Mouse (Mus musculus) testis, adult 2 months (tissue): ENCODE data around the gene Rpl3. TPM values are rescaled to one million over a fixed set of nuclear protein-coding genes. Genes with fewer than 3 reads are reported as not detected.

ENCODE experiments used
- H3K27ac ChIP-seq: fragments of 200-500 bp; 2 replicates; pipeline ENCODE4 v1.5.1; 2012; ENCODE audit warnings: low read depth, low read length; ENCODE audit not compliant: control insufficient read depth, insufficient read depth
- H3K27me3 ChIP-seq: fragments of 200-500 bp; 2 replicates; pipeline ENCODE4 v1.6.1; 2012; ENCODE audit warnings: mild to moderate bottlenecking, low read length, moderate library complexity; ENCODE audit not compliant: control insufficient read depth, insufficient read depth
- H3K36me3 ChIP-seq: fragments of 200-500 bp; 2 replicates; pipeline ENCODE4 v1.6.1; 2012; ENCODE audit warnings: mild to moderate bottlenecking, low read length; ENCODE audit not compliant: control insufficient read depth, insufficient read depth
- H3K4me1 ChIP-seq: fragments of 200-500 bp; 2 replicates; pipeline ENCODE4 v1.6.1; 2012; ENCODE audit warnings: low read length; ENCODE audit not compliant: control insufficient read depth, insufficient read depth
- H3K4me3 ChIP-seq: fragments of 200-500 bp; 2 replicates; pipeline ENCODE4 v1.5.1; 2012; ENCODE audit warnings: low read depth, mild to moderate bottlenecking, low read length, moderate library complexity, mixed read lengths; ENCODE audit not compliant: control insufficient read depth
- CTCF ChIP-seq: fragments of 200-500 bp; IDR thresholded peaks from 2 replicates; pipeline ENCODE4 v1.5.1; 2012; ENCODE audit warnings: low read depth, mild to moderate bottlenecking, inconsistent platforms, low read length, moderate library complexity; ENCODE audit not compliant: control insufficient read depth, insufficient read depth, insufficient replicate concordance
- POLR2A ChIP-seq: fragments of 200-500 bp; IDR thresholded peaks from 2 replicates; pipeline ENCODE4 v1.6.1; 2012; ENCODE audit warnings: low read depth, mild to moderate bottlenecking, inconsistent platforms, low read length, moderate library complexity; ENCODE audit not compliant: control insufficient read depth
- polyA plus RNA-seq: library from polyadenylated mRNA; depleted of rRNA; stranded (reverse); fragments of >200 nt; gene quantifications from 2 replicates; pipeline ENCODE4 v1.2.3, GENCODE M21; 2012

Rpl3 gene
- polyA plus RNA-seq, 1 experiment = 122 TPM

DNA sequence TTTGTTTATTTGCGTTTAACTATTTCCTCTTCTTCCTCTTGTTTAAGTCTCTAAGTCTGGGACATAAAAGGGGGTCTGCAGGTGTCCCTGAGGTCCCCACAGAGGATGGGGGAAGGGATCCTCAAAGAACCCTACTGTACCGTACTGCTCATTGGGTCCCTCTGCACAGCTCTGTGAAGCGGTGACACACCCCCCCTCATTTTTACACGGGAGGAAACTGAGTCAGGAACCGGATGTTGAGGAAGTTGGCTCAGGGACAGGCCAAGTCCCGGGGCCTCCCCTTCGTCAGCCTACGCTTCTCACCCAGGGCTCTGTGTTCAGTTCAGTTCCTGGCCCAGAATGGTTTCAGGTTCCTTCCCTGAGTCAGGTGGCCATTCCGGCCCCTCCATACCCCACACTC, 39.9 kb downstream of the Rpl3 start:
- H3K27me3 ChIP-seq = no peaks in the 10 kb centered on the region
- H3K4me3 ChIP-seq = no peak overlapping the region
- no peaks in the 10 kb centered on the region; the same call in 1 of the 2 replicates for H3K4me1 ChIP-seq
- no peak overlapping the region for H3K27ac ChIP-seq
- no peaks in the 10 kb centered on the region for H3K36me3 ChIP-seq
- TF ChIP-seq CTCF = no peak
- TF ChIP-seq POLR2A = no peak

GRCm38 (mm10) chr15:80051092-80051761, 40.4 kb downstream of the Rpl3 start:
- TF ChIP-seq CTCF = no peak
- TF ChIP-seq POLR2A = no peak
- H3K27ac ChIP-seq = no peak overlapping the region

GRCm38 (mm10) chr15:80050093-80050492, 41.6 kb downstream of the Rpl3 start:
- H3K36me3 ChIP-seq = no peaks in the 10 kb centered on the region
- TF ChIP-seq POLR2A = no peak
- no peak for TF ChIP-seq CTCF
- H3K27me3 ChIP-seq = no peaks in the 10 kb centered on the region
- no peaks in the 10 kb centered on the region; the same call in 1 of the 2 replicates for H3K4me1 ChIP-seq
- H3K27ac ChIP-seq = no peak overlapping the region
- no peak overlapping the region for H3K4me3 ChIP-seq

More at GRCm38 (mm10) chr15:80051092-80051761, 40.4 kb downstream of the Rpl3 start:
- Histone ChIP-seq H3K27me3 (no peaks in the 10 kb centered on the region), H3K36me3 (no peaks in the 10 kb centered on the region), H3K4me1 (no peaks in the 10 kb centered on the region; the same call in 1 of the 2 replicates), H3K4me3 (no peak overlapping the region)

DNA sequence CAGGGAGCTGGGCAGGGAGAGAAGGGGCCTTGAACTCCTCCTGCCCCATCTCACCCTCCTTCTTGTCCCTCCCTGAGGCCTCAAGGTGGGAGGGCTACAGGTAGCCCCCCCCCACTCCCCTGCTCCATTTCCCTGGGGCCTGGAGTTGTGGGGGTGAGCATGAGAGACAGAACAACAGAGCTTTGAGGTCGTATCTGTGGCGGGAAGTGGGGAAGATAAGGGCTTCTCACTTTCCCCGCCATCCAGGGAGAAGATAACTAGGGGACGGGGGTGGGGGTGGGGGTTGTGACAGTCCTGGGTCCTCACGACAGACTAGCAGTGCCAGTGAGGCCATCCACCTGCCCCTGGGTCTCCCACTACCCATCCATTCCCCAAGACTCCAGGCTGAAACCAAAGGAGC, 43.7 kb downstream of the Rpl3 start:
- TF ChIP-seq CTCF (no peak), POLR2A (no peak)
- no peak overlapping the region for H3K4me3 ChIP-seq
- no peaks in the 10 kb centered on the region; the same call in 1 of the 2 replicates for H3K4me1 ChIP-seq
- no peaks in the 10 kb centered on the region for H3K27me3 ChIP-seq
- H3K27ac ChIP-seq = no peak overlapping the region
- no peaks in the 10 kb centered on the region for H3K36me3 ChIP-seq

- Histone ChIP-seq H3K4me1 (no peaks in the 10 kb centered on the region; the same call in 1 of the 2 replicates), H3K27me3 (no peaks in the 10 kb centered on the region), H3K36me3 (no peaks in the 10 kb centered on the region), H3K4me3 (no peak overlapping the region), H3K27ac (no peak overlapping the region)
- TF ChIP-seq POLR2A (no peak), CTCF (no peak)
Observed at GRCm38 (mm10) chr15:80047242-80047641, 44.4 kb downstream of the Rpl3 start.

DNA sequence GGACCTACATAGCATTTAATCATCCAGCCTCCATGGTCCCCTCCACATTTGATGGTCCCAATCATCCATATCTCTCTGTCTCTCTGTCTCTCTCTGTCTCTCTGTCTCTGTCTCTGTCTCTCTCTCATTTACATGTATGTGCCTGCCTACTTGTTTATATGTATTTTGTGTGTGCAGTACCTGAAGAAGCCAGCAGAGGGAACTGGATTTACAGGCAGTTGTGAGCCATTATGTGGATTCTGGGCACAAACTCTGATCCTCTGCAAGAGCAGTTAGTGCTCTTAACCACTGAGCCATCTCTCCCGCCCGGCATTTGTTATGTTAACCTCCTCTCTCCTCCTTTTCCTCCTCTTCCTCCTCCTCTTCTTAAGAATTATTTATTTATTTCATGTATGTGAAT, 45.9 kb downstream of the Rpl3 start:
- H3K27me3 ChIP-seq = no peaks in the 10 kb centered on the region
- no peaks in the 10 kb centered on the region; the same call in 1 of the 2 replicates for H3K4me1 ChIP-seq
- H3K4me3 ChIP-seq = no peak overlapping the region
- no peak for TF ChIP-seq CTCF
- TF ChIP-seq POLR2A = no peak
- no peak overlapping the region for H3K27ac ChIP-seq
- H3K36me3 ChIP-seq = no peaks in the 10 kb centered on the region

DNA sequence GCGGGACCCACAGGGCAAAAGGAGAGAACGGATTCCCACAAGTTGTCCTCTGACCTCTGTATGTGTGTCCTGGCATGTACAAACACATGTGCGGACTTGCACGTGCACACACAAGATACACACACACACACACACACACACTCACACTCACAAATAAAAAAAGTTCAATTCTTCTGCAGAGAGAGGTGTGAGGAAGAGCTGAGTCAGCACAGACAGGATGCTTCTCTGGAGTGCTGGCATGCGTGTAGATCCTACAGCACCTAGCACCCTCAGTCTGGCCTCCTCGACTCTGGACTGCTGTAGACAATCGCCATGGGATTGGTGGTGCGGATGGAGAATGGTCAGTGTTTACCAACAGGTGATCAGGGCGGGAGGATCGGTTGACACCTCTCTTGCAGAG, 47.4 kb downstream of the Rpl3 start:
- Histone ChIP-seq H3K4me1 (no peaks in the 10 kb centered on the region), H3K27me3 (no peaks in the 10 kb centered on the region), H3K27ac (no peak overlapping the region), H3K4me3 (peak overlapping the region; percentile 23), H3K36me3 (no peaks in the 10 kb centered on the region)
- TF ChIP-seq POLR2A (no peak), CTCF (no peak)

DNA sequence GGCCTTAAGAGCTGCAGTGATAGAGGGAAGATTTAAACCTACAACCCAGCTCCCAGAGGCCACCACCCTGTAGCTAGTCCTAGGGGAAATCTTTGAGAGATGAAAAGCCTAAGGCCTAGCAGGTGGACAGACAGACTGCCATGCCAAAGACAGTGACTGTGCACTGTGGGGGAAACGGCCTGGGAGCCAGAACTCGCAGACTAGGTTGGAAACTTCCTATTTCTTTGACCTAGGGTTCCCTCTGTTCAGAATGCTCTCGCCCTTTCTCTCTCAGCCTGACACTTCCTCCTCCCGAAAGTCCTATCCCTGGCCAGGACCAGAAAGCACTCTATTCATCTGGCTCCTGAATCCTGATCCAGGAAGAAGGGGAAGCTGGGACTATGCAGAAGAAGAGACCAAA, 49.5 kb downstream of the Rpl3 start:
- H3K27ac ChIP-seq = no peak overlapping the region
- H3K4me3 ChIP-seq = no peak overlapping the region
- H3K36me3 ChIP-seq = no peaks in the 10 kb centered on the region
- no peaks in the 10 kb centered on the region for H3K4me1 ChIP-seq
- TF ChIP-seq POLR2A (no peak), CTCF (no peak)
- no peaks in the 10 kb centered on the region for H3K27me3 ChIP-seq
